Mouse (Mus musculus) forebrain, embryonic 11.5 days (tissue): Measurements from ENCODE around the gene Aatf. TPM values are rescaled to one million over a fixed set of nuclear protein-coding genes. Genes with fewer than 3 reads are reported as not detected.
"Not testable (repeated sequence)": the region's sequence is repeated elsewhere in the genome, so short reads cannot be mapped to it uniquely, and the experiment has no call there.

Experiments used
- ATAC-seq: fragments of 200-750 bp; cut with Nextera tagmentation; replicated peaks from 2 replicates; pipeline ENCODE4 v1.8.0; 2017; ENCODE audit warnings: moderate TSS enrichment; ENCODE audit not compliant: low FRiP score
- DNase-seq: peaks from one replicate; pipeline ENCODE4 v3.0.0-alpha.2; 2017; ENCODE audit warnings: low spot score
- H3K27ac ChIP-seq: fragments of 300-500 bp; sonication (generic); 2 replicates; pipeline ENCODE4 v1.5.1; 2014; ENCODE audit warnings: low read depth, low read length
- H3K27me3 ChIP-seq: fragments of 300-500 bp; sonication (generic); 2 replicates; pipeline ENCODE4 v1.6.1; 2014; ENCODE audit warnings: mild to moderate bottlenecking, low read length, mixed read lengths; ENCODE audit not compliant: control insufficient read depth, insufficient read depth
- H3K36me3 ChIP-seq: fragments of 300-500 bp; sonication (generic); 2 replicates; pipeline ENCODE4 v1.6.1; 2014; ENCODE audit warnings: mild to moderate bottlenecking, low read length, moderate library complexity, mixed read lengths; ENCODE audit not compliant: control insufficient read depth, insufficient read depth
- H3K4me1 ChIP-seq: fragments of 300-500 bp; sonication (generic); replicated peaks from 2 replicates; pipeline ENCODE4 v1.6.1; 2014; ENCODE audit warnings: low read length, mixed read lengths; ENCODE audit not compliant: control insufficient read depth, insufficient read depth
- H3K4me2 ChIP-seq: fragments of 300-500 bp; sonication (generic); 2 replicates; pipeline ENCODE4 v1.6.1; 2014; ENCODE audit warnings: low read depth, mild to moderate bottlenecking, low read length, moderate library complexity, mixed read lengths; ENCODE audit not compliant: severe bottlenecking
- H3K4me3 ChIP-seq: fragments of 300-500 bp; sonication (generic); 2 replicates; pipeline ENCODE4 v1.5.1; 2014; ENCODE audit warnings: low read depth, low read length
- H3K9ac ChIP-seq: fragments of 300-500 bp; sonication (generic); 2 replicates; pipeline ENCODE4 v1.6.1; 2014; ENCODE audit warnings: low read length
- H3K9me3 ChIP-seq: fragments of 300-500 bp; sonication (generic); 2 replicates; pipeline ENCODE4 v1.6.1; 2016; ENCODE audit warnings: low read length, mixed read lengths; ENCODE audit not compliant: control insufficient read depth
- WGBS: fragments of 180-500 bp; shearing (Covaris S2); extraction: QIAGEN DNeasy Blood & Tissue Kit; methylation state at CpG from one replicate; pipeline ENCODE4 v1.1.7; 2014; 5-methylcytosine and 5-hydroxymethylcytosine counted together
- polyA plus RNA-seq: library from polyadenylated mRNA; unstranded; fragments of >200 nt; fragmentation: Nextera tagmentation; extraction: Ambion mirVana; gene quantifications from 2 replicates; pipeline ENCODE4 v1.2.1, GENCODE M21; 2014

Aatf gene
- polyA plus RNA-seq, 1 experiment from 2014 or later = 53.6 TPM

GRCm38 (mm10) chr11:84411642-84412018 lies 101.7 kb downstream of the Aatf start:
- H3K4me3 ChIP-seq = no peak overlapping the region
- peaks cover 11% of the 10 kb centered on the region for H3K4me1 ChIP-seq
- no peak overlapping the region for H3K4me2 ChIP-seq
- H3K27me3 ChIP-seq = no peaks in the 10 kb centered on the region
- no peak for DNase-seq
- no peaks in the 10 kb centered on the region for H3K36me3 ChIP-seq
- H3K9ac ChIP-seq = no peak overlapping the region
- peaks cover 3% of the 10 kb centered on the region; the same call in 1 of the 2 replicates for H3K9me3 ChIP-seq
- 70% methylated on average over 7 of the region's 7 CpGs for WGBS
- no peak overlapping the region for H3K27ac ChIP-seq
- no peak for ATAC-seq

DNA sequence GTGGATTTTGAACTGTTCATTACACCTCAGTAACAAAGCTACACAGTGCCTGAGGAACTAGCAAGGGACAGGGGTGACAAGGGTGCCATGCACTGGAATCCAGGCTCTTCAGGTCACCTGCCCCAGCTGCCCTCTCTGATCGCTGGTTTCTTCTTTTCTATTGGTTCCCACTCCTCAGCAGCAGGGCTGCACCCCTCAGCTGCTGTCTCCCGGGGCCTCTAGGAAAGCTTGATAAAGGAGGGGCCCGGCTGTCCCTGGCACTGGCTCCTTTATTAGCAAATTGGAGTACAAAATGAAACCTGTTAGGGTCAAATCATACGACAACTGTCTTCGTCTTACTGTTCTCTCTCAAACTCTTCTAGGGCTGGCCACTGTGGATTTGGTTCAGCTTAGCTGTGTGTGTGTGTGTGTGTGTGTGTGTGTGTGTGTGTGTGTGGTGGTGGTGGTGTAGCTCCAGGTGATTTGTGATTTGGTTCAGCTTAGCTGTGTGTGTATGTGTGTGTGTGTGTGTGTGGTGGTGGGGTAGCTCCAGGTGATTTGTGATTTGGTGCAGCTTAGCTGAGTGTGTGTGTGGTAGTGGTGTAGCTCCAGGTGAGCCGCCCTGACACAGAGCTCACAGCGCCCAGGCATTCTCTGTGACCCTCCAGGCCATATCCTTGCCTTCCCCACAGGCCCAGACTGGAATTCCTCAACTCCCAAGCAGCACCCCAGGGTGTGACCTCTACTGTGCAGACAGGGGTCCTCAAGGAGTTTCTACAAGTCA lies 102.3 kb downstream of the Aatf start:
- Histone ChIP-seq H3K36me3 (no peaks in the 10 kb centered on the region), H3K4me2 (no peak overlapping the region), H3K4me1 (peaks cover 11% of the 10 kb centered on the region), H3K9ac (no peak overlapping the region), H3K27me3 (no peaks in the 10 kb centered on the region), H3K4me3 (no peak overlapping the region), H3K27ac (no peak overlapping the region), H3K9me3 (peaks cover 5% of the 10 kb centered on the region; the same call in 1 of the 2 replicates)
- 69% methylated on average over 7 of the region's 7 CpGs for WGBS
- no peak for ATAC-seq
- no peak for DNase-seq

DNA sequence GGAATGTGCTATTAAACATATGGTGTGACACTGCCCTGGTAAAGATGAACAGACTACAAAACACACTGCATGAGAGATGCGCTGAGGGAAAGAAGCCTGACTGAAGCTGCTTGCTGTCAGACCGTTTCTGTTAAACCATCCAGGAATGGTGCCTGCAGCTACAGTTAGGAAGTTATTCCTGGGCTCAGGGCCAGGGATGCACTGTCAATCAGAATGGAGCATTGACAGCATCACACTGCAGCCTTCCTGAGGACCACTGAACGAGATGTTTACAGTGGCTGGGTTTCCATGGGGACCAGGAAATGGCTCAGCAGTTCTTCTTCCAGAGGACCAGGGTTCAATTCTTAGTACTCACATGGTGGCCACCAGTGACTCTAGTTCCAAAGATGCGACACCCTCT lies 102.9 kb downstream of the Aatf start:
- no peak for DNase-seq

DNA sequence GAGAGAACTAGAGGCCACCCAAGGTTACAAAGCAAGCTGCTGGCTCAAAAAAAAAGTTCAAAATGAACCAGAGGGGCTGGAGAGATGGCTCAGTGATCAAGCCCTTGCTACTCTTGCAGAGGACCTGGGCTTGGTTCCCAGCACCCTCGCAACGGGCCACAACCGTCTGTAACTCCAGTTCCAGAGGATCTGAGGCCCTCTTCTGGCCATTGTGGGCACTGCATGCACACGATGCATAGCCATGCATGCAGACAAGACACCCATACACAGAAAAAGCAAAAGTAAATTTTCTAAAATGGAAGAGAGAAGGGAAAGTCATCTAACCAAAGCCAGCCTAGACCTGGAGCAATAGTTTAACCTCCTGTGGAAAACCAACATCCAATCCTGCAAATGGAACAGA lies 106.6 kb downstream of the Aatf start:
- Histone ChIP-seq H3K9ac (no peak overlapping the region), H3K4me1 (no peaks in the 10 kb centered on the region; the same call in 1 of the 2 replicates), H3K36me3 (peaks cover 2% of the 10 kb centered on the region; the same call in 1 of the 2 replicates), H3K4me3 (no peak overlapping the region), H3K27me3 (no peaks in the 10 kb centered on the region), H3K4me2 (no peak overlapping the region), H3K27ac (no peak overlapping the region), H3K9me3 (peaks cover 5% of the 10 kb centered on the region; the same call in 1 of the 2 replicates)
- DNase-seq (no peak), ATAC-seq (no peak)
- 91% methylated on average over 4 of the region's 4 CpGs for WGBS

More for the DNA sequence above, 102.9 kb downstream of the Aatf start:
- no peak overlapping the region for H3K9ac ChIP-seq
- no peak for ATAC-seq
- no peaks in the 10 kb centered on the region for H3K27me3 ChIP-seq
- H3K4me1 ChIP-seq = peaks cover 11% of the 10 kb centered on the region
- no peak overlapping the region for H3K4me2 ChIP-seq
- H3K9me3 ChIP-seq = peaks cover 5% of the 10 kb centered on the region; the same call in 1 of the 2 replicates
- H3K36me3 ChIP-seq = no peaks in the 10 kb centered on the region; the same call in 1 of the 2 replicates
- H3K4me3 ChIP-seq = no peak overlapping the region
- no peak overlapping the region for H3K27ac ChIP-seq
- WGBS = 72% methylated on average over 4 of the region's 4 CpGs

GRCm38 (mm10) chr11:84395010-84395409 lies 118.3 kb downstream of the Aatf start:
- Histone ChIP-seq H3K9ac (no peak overlapping the region), H3K27me3 (no peaks in the 10 kb centered on the region), H3K4me1 (no peaks in the 10 kb centered on the region; the same call in 1 of the 2 replicates), H3K27ac (no peak overlapping the region), H3K4me2 (no peak overlapping the region), H3K9me3 (no peaks in the 10 kb centered on the region), H3K36me3 (no peaks in the 10 kb centered on the region; the same call in 1 of the 2 replicates), H3K4me3 (no peak overlapping the region)
- ATAC-seq (no peak), DNase-seq (no peak)
- WGBS = 78% methylated on average over 1 of the region's 1 CpGs

- ATAC-seq (no peak), DNase-seq (no peak)
- WGBS = 88% methylated on average over 7 of the region's 7 CpGs
- H3K27ac ChIP-seq = no peak overlapping the region
- H3K4me2 ChIP-seq = no peak overlapping the region
- H3K9ac ChIP-seq = no peak overlapping the region
- H3K4me1 ChIP-seq = no peaks in the 10 kb centered on the region; the same call in 1 of the 2 replicates
- H3K9me3 ChIP-seq = no peaks in the 10 kb centered on the region
- H3K4me3 ChIP-seq = no peak overlapping the region
- H3K27me3 ChIP-seq = no peaks in the 10 kb centered on the region
- no peaks in the 10 kb centered on the region; the same call in 1 of the 2 replicates for H3K36me3 ChIP-seq
Observed at GRCm38 (mm10) chr11:84393571-84393970, 119.8 kb downstream of the Aatf start.

DNA sequence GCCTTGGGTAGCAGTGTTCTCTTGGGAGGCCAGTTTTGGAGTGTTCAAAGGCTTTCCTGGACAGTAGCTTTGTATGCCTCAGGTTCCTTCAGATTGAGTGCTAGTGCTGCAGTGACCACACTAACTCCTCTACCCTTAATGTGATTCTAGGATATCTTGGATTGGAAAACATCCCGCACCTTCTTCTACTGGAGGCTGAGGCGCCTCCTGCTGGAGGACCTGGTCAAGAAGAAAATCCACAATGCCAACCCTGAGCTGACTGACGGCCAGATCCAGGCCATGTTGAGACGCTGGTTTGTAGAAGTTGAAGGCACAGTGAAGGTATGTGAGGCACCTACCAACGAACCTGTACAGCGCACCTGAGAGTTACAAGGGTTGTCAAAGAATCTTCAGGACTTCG lies 121.3 kb downstream of the Aatf start:
- not testable (repeated sequence) for H3K9me3 ChIP-seq, H3K4me2 ChIP-seq, H3K27ac ChIP-seq, DNase-seq, H3K27me3 ChIP-seq, H3K9ac ChIP-seq, H3K36me3 ChIP-seq, H3K4me3 ChIP-seq, H3K4me1 ChIP-seq, ATAC-seq
- 81% methylated on average over 7 of the region's 7 CpGs for WGBS

DNA sequence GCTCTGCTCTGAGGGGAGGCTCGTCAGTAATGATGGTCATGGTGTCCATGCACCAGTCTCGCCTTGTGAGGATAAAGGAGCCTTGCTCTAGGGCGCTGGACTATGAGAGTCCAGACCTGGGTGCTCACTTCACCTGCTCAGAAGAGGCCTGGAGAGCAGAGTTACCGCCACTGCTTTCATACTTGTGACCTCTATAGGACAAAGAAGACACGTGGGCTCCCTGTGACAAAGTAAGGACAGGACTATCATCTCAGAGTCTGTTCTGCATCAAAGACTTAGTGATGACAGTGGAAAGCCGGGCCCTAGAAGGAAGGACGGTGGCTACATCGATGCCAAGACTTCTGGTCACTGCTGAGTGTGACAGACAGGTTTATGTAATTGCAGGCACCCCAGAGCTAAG lies 122.2 kb downstream of the Aatf start:
- no peaks in the 10 kb centered on the region for H3K4me1 ChIP-seq
- no peak overlapping the region for H3K4me3 ChIP-seq
- no peaks in the 10 kb centered on the region for H3K9me3 ChIP-seq
- WGBS = 86% methylated on average over 8 of the region's 8 CpGs
- no peaks in the 10 kb centered on the region; the same call in 1 of the 2 replicates for H3K36me3 ChIP-seq
- ATAC-seq = no peak
- H3K27me3 ChIP-seq = no peaks in the 10 kb centered on the region
- H3K27ac ChIP-seq = no peak overlapping the region
- DNase-seq = no peak
- no peak overlapping the region for H3K9ac ChIP-seq
- no peak overlapping the region for H3K4me2 ChIP-seq

GRCm38 (mm10) chr11:84389332-84389731 lies 124.0 kb downstream of the Aatf start:
- H3K4me2 ChIP-seq = no peak overlapping the region
- H3K9me3 ChIP-seq = no peaks in the 10 kb centered on the region
- 92% methylated on average over 6 of the region's 6 CpGs for WGBS
- ATAC-seq (no peak), DNase-seq (no peak)
- H3K36me3 ChIP-seq = no peaks in the 10 kb centered on the region; the same call in 1 of the 2 replicates
- H3K4me1 ChIP-seq = no peaks in the 10 kb centered on the region
- no peaks in the 10 kb centered on the region for H3K27me3 ChIP-seq
- H3K4me3 ChIP-seq = no peak overlapping the region
- no peak overlapping the region for H3K9ac ChIP-seq
- H3K27ac ChIP-seq = no peak overlapping the region
